Mouse (Mus musculus) hindbrain, embryonic 12.5 days (tissue): Measurements from ENCODE around the gene 1700025G04Rik. TPM values are rescaled to one million over a fixed set of nuclear protein-coding genes. Genes with fewer than 3 reads are reported as not detected.

Source experiments
- ATAC-seq: fragments of 200-750 bp; cut with Nextera tagmentation; 2 replicates; pipeline ENCODE4 v1.8.0; 2017; ENCODE audit warnings: moderate TSS enrichment; ENCODE audit not compliant: low FRiP score
- H3K27ac ChIP-seq: fragments of 300-500 bp; sonication (generic); 2 replicates; pipeline ENCODE4 v1.5.1; 2016; ENCODE audit warnings: mild to moderate bottlenecking
- H3K27me3 ChIP-seq: fragments of 300-500 bp; sonication (generic); 2 replicates; pipeline ENCODE4 v1.6.1; 2016; ENCODE audit warnings: mild to moderate bottlenecking
- H3K36me3 ChIP-seq: fragments of 300-500 bp; sonication (generic); 2 replicates; pipeline ENCODE4 v1.6.1; 2016; ENCODE audit warnings: mild to moderate bottlenecking
- H3K4me1 ChIP-seq: fragments of 300-500 bp; sonication (generic); 2 replicates; pipeline ENCODE4 v1.6.1; 2016
- H3K4me2 ChIP-seq: fragments of 300-500 bp; sonication (generic); replicated peaks from 2 replicates; pipeline ENCODE4 v1.6.1; 2016; ENCODE audit warnings: mild to moderate bottlenecking
- H3K4me3 ChIP-seq: fragments of 300-500 bp; sonication (generic); 2 replicates; pipeline ENCODE4 v1.5.1; 2016; ENCODE audit warnings: mild to moderate bottlenecking
- H3K9ac ChIP-seq: fragments of 300-500 bp; sonication (generic); 2 replicates; pipeline ENCODE4 v1.6.1; 2016; ENCODE audit warnings: mild to moderate bottlenecking, moderate library complexity
- H3K9me3 ChIP-seq: fragments of 300-500 bp; sonication (generic); replicated peaks from 2 replicates; pipeline ENCODE4 v1.6.1; 2016; ENCODE audit warnings: mild to moderate bottlenecking
- WGBS: fragments of 180-500 bp; shearing (Covaris S2); methylation state at CpG from one replicate; pipeline ENCODE4 v1.1.7; 2016; 5-methylcytosine and 5-hydroxymethylcytosine counted together
- polyA plus RNA-seq: library from polyadenylated mRNA; unstranded; fragments of >200 nt; fragmentation: Nextera tagmentation; extraction: Ambion mirVana; gene quantifications from 2 replicates; pipeline ENCODE4 v1.2.1, GENCODE M21; 2016

The 1700025G04Rik gene
- polyA plus RNA-seq, 1 experiment from 2014 or later: 51.0 TPM

GRCm38 (mm10) chr1:151985056-151985455 is 104.9 kb downstream of the 1700025G04Rik start:
- WGBS: 94% methylated on average over 1 of the region's 1 CpGs
- H3K4me3 ChIP-seq: no peak overlapping the region
- H3K9ac ChIP-seq: no peak overlapping the region
- peaks cover 31% of the 10 kb centered on the region for H3K4me1 ChIP-seq
- no peaks in the 10 kb centered on the region for H3K9me3 ChIP-seq
- ATAC-seq: no peak
- H3K4me2 ChIP-seq: no peak overlapping the region
- H3K27me3 ChIP-seq: no peaks in the 10 kb centered on the region
- no peaks in the 10 kb centered on the region for H3K36me3 ChIP-seq
- H3K27ac ChIP-seq: no peak overlapping the region

- 31% methylated on average over 4 of the region's 4 CpGs for WGBS
- no peak overlapping the region for H3K4me2 ChIP-seq
- H3K4me3 ChIP-seq: no peak overlapping the region
- H3K9me3 ChIP-seq: no peaks in the 10 kb centered on the region
- no peaks in the 10 kb centered on the region for H3K36me3 ChIP-seq
- peak; percentile 53 for ATAC-seq
- H3K27me3 ChIP-seq: no peaks in the 10 kb centered on the region
- H3K9ac ChIP-seq: no peak overlapping the region
- peaks cover 25% of the 10 kb centered on the region for H3K4me1 ChIP-seq
- peak overlapping the region; percentile 62 for H3K27ac ChIP-seq
Observed at GRCm38 (mm10) chr1:151983991-151984390, 105.9 kb downstream of the 1700025G04Rik start.

DNA sequence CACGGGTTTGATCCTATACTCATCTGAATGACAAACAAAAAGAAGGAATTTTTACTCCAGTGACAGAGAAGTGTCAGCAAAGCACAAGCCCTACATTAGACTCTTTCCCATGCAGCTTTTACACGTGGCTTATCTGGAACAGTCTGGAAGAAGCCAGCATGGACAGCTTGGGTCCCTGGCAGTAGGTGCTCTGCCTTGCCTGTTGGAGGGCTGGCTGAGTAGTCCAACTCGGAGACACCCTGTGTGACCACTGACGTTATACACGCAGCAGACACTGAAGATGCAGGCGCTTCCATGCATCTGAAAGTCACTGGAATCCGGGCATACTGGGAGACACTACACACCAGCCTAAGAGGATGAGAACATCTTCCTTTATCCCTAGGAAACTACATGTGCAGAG is 109.4 kb downstream of the 1700025G04Rik start:
- H3K4me1 ChIP-seq: peaks cover 46% of the 10 kb centered on the region

DNA sequence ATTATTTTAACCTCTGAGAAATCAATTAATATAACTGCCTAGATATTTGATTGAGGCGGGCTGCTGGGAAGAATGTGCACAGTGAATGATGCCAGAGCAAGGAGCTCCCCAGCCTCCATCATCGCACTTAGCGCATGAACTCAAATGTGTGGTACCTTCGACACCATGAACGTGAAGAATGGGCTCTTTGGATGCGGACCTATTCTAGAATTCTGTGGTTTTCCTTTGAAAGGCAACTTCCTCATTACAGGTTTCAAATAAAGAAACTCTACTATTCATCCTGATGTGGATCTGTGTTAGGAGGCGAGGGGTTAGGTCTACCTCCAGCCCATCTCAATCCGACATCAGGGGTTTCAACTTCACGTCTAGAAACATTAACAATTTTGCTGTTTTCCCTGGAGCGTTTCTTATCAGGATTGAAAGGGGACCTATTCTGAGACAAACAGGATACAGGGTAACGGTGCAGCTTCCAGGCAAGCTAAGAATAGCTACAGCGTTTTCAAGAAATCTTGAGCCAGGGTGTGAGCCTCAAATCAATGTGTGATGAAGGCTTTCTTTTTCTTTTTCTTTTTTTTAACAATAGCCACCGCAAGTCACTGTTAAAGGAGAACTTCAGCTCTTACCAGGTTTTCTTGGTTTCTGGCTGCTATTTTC is 110.0 kb downstream of the 1700025G04Rik start:
- WGBS: 87% methylated on average over 13 of the region's 13 CpGs
- no peaks in the 10 kb centered on the region for H3K27me3 ChIP-seq
- ATAC-seq: no peak
- no peaks in the 10 kb centered on the region for H3K9me3 ChIP-seq
- no peak overlapping the region for H3K27ac ChIP-seq
- H3K4me2 ChIP-seq: no peak overlapping the region
- no peak overlapping the region for H3K9ac ChIP-seq
- H3K4me3 ChIP-seq: no peak overlapping the region
- no peaks in the 10 kb centered on the region for H3K36me3 ChIP-seq
- peaks cover 41% of the 10 kb centered on the region for H3K4me1 ChIP-seq

More for the DNA sequence above, 109.4 kb downstream of the 1700025G04Rik start:
- no peak overlapping the region for H3K9ac ChIP-seq
- no peak overlapping the region for H3K27ac ChIP-seq
- no peaks in the 10 kb centered on the region for H3K27me3 ChIP-seq
- H3K4me3 ChIP-seq: no peak overlapping the region
- WGBS: 83% methylated on average over 7 of the region's 7 CpGs
- no peaks in the 10 kb centered on the region for H3K36me3 ChIP-seq
- ATAC-seq: no peak
- no peak overlapping the region for H3K4me2 ChIP-seq
- no peaks in the 10 kb centered on the region for H3K9me3 ChIP-seq

- Histone ChIP-seq H3K36me3 (no peaks in the 10 kb centered on the region), H3K9me3 (no peaks in the 10 kb centered on the region), H3K9ac (no peak overlapping the region), H3K27me3 (no peaks in the 10 kb centered on the region), H3K4me2 (no peak overlapping the region), H3K27ac (0 out of 2 replicates have a peak overlapping the region, but pooled peaks have one; percentile 30), H3K4me3 (no peak overlapping the region), H3K4me1 (peaks cover 30% of the 10 kb centered on the region)
- ATAC-seq: no peak
- WGBS: 86% methylated on average over 15 of the region's 15 CpGs
Observed at GRCm38 (mm10) chr1:151978751-151979150, 111.2 kb downstream of the 1700025G04Rik start.

DNA sequence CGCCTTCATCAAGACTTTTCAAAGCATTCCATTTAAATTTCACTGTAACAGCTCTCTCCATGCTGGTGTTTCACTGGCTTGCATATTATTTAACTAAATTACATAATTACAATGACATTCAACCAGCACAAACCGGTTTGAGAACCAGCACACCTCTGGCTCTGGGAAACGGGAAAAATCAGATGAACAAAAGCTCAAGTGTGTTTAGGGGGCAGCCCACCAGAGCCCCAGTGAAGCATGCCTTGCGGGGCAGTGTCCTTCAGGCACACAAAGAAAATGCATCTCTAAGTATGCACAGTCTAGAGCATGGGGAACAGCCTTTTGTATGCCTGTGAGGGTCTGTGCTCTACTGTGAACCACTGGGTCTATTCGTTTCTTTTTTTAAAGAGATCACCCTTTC is 112.3 kb downstream of the 1700025G04Rik start:
- peak overlapping the region; percentile 58 for H3K27ac ChIP-seq
- ATAC-seq: peak; percentile 73
- H3K27me3 ChIP-seq: no peaks in the 10 kb centered on the region
- no peaks in the 10 kb centered on the region for H3K36me3 ChIP-seq
- H3K9me3 ChIP-seq: no peaks in the 10 kb centered on the region
- H3K4me3 ChIP-seq: no peak overlapping the region
- H3K4me1 ChIP-seq: peaks cover 22% of the 10 kb centered on the region
- H3K4me2 ChIP-seq: no peak overlapping the region
- no peak overlapping the region for H3K9ac ChIP-seq
- WGBS: 39% methylated on average over 5 of the region's 5 CpGs

DNA sequence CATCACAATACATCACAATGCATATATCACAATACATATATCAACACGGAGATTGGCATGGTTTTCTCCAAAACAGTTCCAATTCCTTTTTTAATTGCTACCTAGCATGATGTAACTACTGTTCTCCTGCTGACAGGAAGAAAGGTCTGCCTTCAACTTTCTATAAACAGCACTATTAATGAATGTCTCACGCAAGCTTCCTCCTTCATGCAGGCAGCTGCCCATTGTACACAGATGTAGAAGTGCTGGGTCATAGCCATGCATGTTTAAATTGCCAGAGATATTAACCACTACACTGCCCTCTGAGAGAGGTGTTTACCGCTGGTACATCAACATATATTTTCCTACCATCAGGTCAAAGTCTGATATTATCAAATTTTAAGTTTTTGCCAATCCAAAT is 113.1 kb downstream of the 1700025G04Rik start:
- no peak overlapping the region for H3K9ac ChIP-seq
- H3K36me3 ChIP-seq: no peaks in the 10 kb centered on the region
- H3K9me3 ChIP-seq: no peaks in the 10 kb centered on the region
- peaks cover 22% of the 10 kb centered on the region for H3K4me1 ChIP-seq
- 84% methylated on average over 3 of the region's 3 CpGs for WGBS
- ATAC-seq: no peak
- no peaks in the 10 kb centered on the region for H3K27me3 ChIP-seq
- no peak overlapping the region for H3K4me3 ChIP-seq
- no peak overlapping the region for H3K4me2 ChIP-seq
- H3K27ac ChIP-seq: no peak overlapping the region

GRCm38 (mm10) chr1:151975418-151976379 is 114.2 kb downstream of the 1700025G04Rik start:
- WGBS: 75% methylated on average over 17 of the region's 17 CpGs
- Histone ChIP-seq H3K4me3 (no peak overlapping the region), H3K4me1 (peaks cover 22% of the 10 kb centered on the region), H3K36me3 (no peaks in the 10 kb centered on the region), H3K4me2 (no peak overlapping the region), H3K27me3 (no peaks in the 10 kb centered on the region), H3K27ac (no peak overlapping the region), H3K9me3 (no peaks in the 10 kb centered on the region), H3K9ac (no peak overlapping the region)
- ATAC-seq: no peak

GRCm38 (mm10) chr1:151974887-151975286 is 115.0 kb downstream of the 1700025G04Rik start:
- H3K27me3 ChIP-seq: no peaks in the 10 kb centered on the region
- H3K27ac ChIP-seq: no peak overlapping the region
- H3K9ac ChIP-seq: no peak overlapping the region
- no peaks in the 10 kb centered on the region for H3K9me3 ChIP-seq
- WGBS: 87% methylated on average over 8 of the region's 8 CpGs
- H3K4me2 ChIP-seq: no peak overlapping the region
- H3K4me1 ChIP-seq: peaks cover 22% of the 10 kb centered on the region
- no peaks in the 10 kb centered on the region for H3K36me3 ChIP-seq
- H3K4me3 ChIP-seq: no peak overlapping the region
- no peak for ATAC-seq

DNA sequence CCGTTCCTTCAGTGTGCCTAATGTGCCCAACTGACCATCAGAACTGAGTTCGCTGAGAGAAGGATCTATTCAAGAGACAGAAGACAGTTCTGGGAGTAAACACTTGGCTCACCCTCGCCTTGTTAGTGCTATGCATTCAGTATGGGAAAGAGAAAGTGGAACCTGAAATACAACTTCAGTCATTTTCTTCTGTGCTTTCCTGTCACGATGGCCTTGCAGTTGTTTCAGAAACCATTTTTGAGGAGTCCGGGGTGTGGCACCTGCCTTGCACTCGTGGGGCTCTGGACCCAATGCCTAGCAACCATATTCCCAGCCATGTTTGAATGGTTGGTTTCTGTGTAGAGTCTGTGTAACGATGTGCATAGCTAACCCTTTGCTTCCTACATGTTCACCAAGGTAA is 115.5 kb downstream of the 1700025G04Rik start:
- Histone ChIP-seq H3K27ac (no peak overlapping the region), H3K4me3 (no peak overlapping the region), H3K9ac (no peak overlapping the region), H3K4me2 (no peak overlapping the region), H3K36me3 (no peaks in the 10 kb centered on the region), H3K9me3 (no peaks in the 10 kb centered on the region), H3K4me1 (peaks cover 22% of the 10 kb centered on the region), H3K27me3 (no peaks in the 10 kb centered on the region)
- no peak for ATAC-seq
- 94% methylated on average over 7 of the region's 7 CpGs for WGBS

DNA sequence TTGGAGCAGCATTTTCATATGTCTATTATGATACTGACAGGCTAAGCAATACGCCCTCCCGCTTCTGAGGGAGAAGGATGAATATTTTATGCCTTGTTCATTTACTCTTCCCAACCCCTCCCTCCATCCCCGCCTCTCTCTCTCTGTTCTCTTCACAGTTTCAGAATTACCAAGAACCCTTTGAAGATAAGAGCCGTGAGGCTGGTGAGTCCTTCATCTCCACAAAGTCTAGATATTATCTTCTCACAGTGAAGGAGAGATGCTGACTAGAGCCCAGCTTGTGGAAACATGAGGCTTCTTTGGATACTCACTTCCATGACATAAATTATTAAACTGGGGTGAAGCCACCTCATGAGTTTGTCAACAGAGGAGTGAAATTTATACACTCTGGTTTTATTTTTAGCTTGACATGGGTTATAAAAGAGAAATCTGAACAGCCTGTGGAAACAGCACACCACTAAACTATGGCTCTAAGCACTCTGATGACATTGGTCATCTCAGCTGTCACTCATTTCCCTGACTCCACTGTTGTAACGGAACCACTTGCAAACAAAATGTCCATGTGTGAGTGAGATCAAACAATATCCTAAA is 116.7 kb downstream of the 1700025G04Rik start:
- ATAC-seq: no peak
- H3K4me1 ChIP-seq: peaks cover 16% of the 10 kb centered on the region
- WGBS: 75% methylated on average over 5 of the region's 5 CpGs
- H3K4me3 ChIP-seq: no peak overlapping the region
- H3K27ac ChIP-seq: no peak overlapping the region
- H3K9me3 ChIP-seq: no peaks in the 10 kb centered on the region
- no peak overlapping the region for H3K4me2 ChIP-seq
- H3K9ac ChIP-seq: no peak overlapping the region
- H3K36me3 ChIP-seq: no peaks in the 10 kb centered on the region
- no peaks in the 10 kb centered on the region for H3K27me3 ChIP-seq

- Histone ChIP-seq H3K4me1 (peaks cover 6% of the 10 kb centered on the region; the same call in 1 of the 2 replicates), H3K4me3 (no peak overlapping the region), H3K4me2 (no peak overlapping the region), H3K9me3 (no peaks in the 10 kb centered on the region), H3K36me3 (no peaks in the 10 kb centered on the region), H3K27me3 (no peaks in the 10 kb centered on the region), H3K27ac (no peak overlapping the region), H3K9ac (no peak overlapping the region)
- ATAC-seq: no peak
- WGBS: 95% methylated on average over 2 of the region's 2 CpGs
Observed at GRCm38 (mm10) chr1:151971581-151971980, 118.3 kb downstream of the 1700025G04Rik start.
